Mouse (Mus musculus): ENCODE results near the gene Cpeb2. TPM values are rescaled to one million over a fixed set of nuclear protein-coding genes. Genes with fewer than 3 reads are reported as not detected.

Gene Cpeb2
- polyA plus RNA-seq, 1 experiment from 2014 or later: 1.8 TPM

DNA sequence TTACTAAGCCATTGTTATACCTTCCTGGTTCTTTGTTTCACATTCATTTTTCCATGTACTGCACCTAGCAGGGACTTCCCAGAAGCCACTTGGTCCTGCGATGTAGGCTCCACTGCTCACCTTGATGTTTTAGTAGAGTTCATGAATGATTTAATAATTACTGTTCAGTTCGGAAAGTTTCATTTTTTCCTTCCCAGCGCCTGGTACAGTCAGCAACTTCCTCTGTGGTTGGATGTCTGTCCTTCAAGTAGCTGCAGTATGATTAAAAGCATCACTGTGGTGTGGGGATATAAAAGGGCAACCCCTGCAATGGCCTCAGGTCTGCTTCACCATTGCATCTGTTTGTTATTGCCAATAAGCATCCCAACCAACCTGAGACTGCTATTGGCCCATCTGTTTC is 72.5 kb downstream of the Cpeb2 start:
- Histone ChIP-seq H3K36me3 (ENCODE audit: insufficient read depth) (no peaks in the 10 kb centered on the region), H3K4me2 (no peak overlapping the region), H3K9ac (no peak overlapping the region), H3K27me3 (ENCODE audit: insufficient read depth, low read length) (no peaks in the 10 kb centered on the region), H3K4me3 (ENCODE audit: low read depth, low read length) (no peak overlapping the region), H3K4me1 (ENCODE audit: insufficient read depth) (no peaks in the 10 kb centered on the region), H3K27ac (ENCODE audit: low read depth) (no peak overlapping the region), H3K9me3 (ENCODE audit: low read depth, low read length) (no peaks in the 10 kb centered on the region)
- 77% methylated on average over 3 of the region's 3 CpGs for WGBS
- DNase-seq (no peak), ATAC-seq (ENCODE audit: insufficient read depth) (no peak)
- TF ChIP-seq CTCF (IDR thresholded peaks at IDR 0.05; ENCODE audit: low read depth): no peak

DNA sequence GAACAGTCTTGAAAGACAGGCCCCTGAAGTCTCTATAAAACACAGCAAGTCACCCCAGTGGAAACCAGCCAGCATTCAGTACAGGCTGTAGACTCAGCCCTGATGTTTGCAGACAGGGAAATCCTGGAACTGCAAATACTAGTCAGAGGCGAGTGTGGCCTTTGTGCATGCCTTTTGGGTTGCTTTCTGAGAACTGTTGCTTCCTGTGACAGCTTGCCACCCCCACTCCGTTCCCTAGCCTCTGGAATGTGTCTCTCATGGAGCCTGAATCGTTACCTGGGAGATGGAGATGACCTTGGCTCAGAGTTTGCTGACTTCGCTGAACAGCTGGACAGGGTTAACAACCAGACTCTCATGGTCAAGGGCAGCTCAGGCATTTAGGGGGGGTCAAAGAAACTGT is 77.0 kb downstream of the Cpeb2 start:
- no peak for TF ChIP-seq CTCF (IDR thresholded peaks at IDR 0.05; ENCODE audit: low read depth)
- 26% methylated on average over 4 of the region's 4 CpGs for WGBS
- Histone ChIP-seq H3K9ac (no peak overlapping the region), H3K27me3 (ENCODE audit: insufficient read depth, low read length) (no peaks in the 10 kb centered on the region), H3K9me3 (ENCODE audit: low read depth, low read length) (no peaks in the 10 kb centered on the region), H3K36me3 (ENCODE audit: insufficient read depth) (no peaks in the 10 kb centered on the region), H3K4me3 (ENCODE audit: low read depth, low read length) (no peak overlapping the region), H3K27ac (ENCODE audit: low read depth) (no peak overlapping the region), H3K4me1 (ENCODE audit: insufficient read depth) (no peaks in the 10 kb centered on the region), H3K4me2 (no peak overlapping the region)
- no peak for DNase-seq
- ATAC-seq (ENCODE audit: insufficient read depth): no peak

DNA sequence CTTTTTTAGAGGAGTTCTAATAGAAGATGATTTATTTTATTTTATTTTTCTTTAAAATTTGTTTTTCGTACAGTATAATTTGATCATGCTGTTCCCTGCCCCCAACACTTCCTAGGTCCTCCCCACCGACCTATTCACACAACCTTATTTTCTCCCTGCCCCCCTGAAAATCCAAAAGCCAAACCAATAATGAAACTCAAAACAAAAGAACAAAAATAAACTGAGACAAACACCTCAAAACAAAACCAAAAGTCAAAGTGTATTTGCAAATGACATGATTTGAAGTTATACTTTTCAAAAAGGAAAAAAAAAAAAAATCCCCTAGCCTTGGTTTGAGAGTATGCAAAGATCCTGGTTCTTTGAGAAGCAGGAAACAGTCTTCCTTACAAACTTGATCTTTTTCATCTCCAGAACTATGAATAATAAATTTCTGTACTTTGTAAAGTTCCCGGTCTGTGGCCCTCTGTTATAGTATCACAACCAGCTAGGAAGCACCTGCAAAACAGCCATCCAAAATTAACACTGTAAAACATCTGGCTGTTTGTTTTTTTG is 91.4 kb downstream of the Cpeb2 start:
- no peak for TF ChIP-seq CTCF (IDR thresholded peaks at IDR 0.05; ENCODE audit: low read depth)
- no peak for DNase-seq
- H3K4me2 ChIP-seq: no peak overlapping the region
- H3K27me3 ChIP-seq (ENCODE audit: insufficient read depth, low read length): no peaks in the 10 kb centered on the region
- H3K4me1 ChIP-seq (ENCODE audit: insufficient read depth): no peaks in the 10 kb centered on the region
- H3K9me3 ChIP-seq (ENCODE audit: low read depth, low read length): no peaks in the 10 kb centered on the region
- H3K4me3 ChIP-seq (ENCODE audit: low read depth, low read length): no peak overlapping the region
- ATAC-seq (ENCODE audit: insufficient read depth): no peak
- H3K27ac ChIP-seq (ENCODE audit: low read depth): no peak overlapping the region
- no peak overlapping the region for H3K9ac ChIP-seq
- WGBS: 78% methylated on average over 3 of the region's 3 CpGs
- H3K36me3 ChIP-seq (ENCODE audit: insufficient read depth): no peaks in the 10 kb centered on the region

DNA sequence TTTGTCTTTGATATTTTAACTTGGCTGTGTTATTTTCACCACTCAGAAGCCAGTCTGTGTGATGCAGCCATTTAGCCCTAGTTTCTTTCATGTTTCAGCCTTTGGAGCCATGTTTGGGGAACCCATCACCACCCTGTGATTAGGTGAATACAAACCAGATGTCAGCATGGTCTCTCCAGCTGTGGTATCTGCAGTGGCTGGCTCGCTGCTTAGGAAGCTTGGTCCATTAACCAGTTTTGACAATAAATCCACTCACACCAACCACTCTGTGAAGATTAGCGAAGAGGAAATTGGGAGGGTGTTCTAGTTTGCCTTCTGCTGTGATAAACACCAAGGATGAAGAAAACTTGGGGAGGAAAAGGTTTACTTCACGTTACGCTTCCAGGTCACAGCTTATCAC is 92.6 kb downstream of the Cpeb2 start:
- WGBS: 33% methylated on average over 4 of the region's 4 CpGs
- TF ChIP-seq CTCF (IDR thresholded peaks at IDR 0.05; ENCODE audit: low read depth): no peak
- H3K27ac ChIP-seq (ENCODE audit: low read depth): no peak overlapping the region
- no peaks in the 10 kb centered on the region for H3K27me3 ChIP-seq (ENCODE audit: insufficient read depth, low read length)
- no peaks in the 10 kb centered on the region for H3K4me1 ChIP-seq (ENCODE audit: insufficient read depth)
- DNase-seq: peak; percentile 57
- no peak overlapping the region for H3K9ac ChIP-seq
- no peaks in the 10 kb centered on the region for H3K36me3 ChIP-seq (ENCODE audit: insufficient read depth)
- no peak overlapping the region for H3K4me2 ChIP-seq
- H3K9me3 ChIP-seq (ENCODE audit: low read depth, low read length): no peaks in the 10 kb centered on the region
- ATAC-seq (ENCODE audit: insufficient read depth): peak; percentile 46; the same call in 1 of the 2 replicates
- no peak overlapping the region for H3K4me3 ChIP-seq (ENCODE audit: low read depth, low read length)

GRCm38 (mm10) chr5:43328579-43328978 is 95.6 kb downstream of the Cpeb2 start:
- Histone ChIP-seq H3K27ac (ENCODE audit: low read depth) (no peak overlapping the region), H3K36me3 (ENCODE audit: insufficient read depth) (no peaks in the 10 kb centered on the region), H3K4me3 (ENCODE audit: low read depth, low read length) (no peak overlapping the region), H3K4me2 (peak overlapping the region; percentile 23), H3K9me3 (ENCODE audit: low read depth, low read length) (no peaks in the 10 kb centered on the region), H3K27me3 (ENCODE audit: insufficient read depth, low read length) (no peaks in the 10 kb centered on the region), H3K4me1 (ENCODE audit: insufficient read depth) (no peaks in the 10 kb centered on the region), H3K9ac (no peak overlapping the region)
- DNase-seq (peak; percentile 82), ATAC-seq (ENCODE audit: insufficient read depth) (peak; percentile 82)
- TF ChIP-seq CTCF (IDR thresholded peaks at IDR 0.05; ENCODE audit: low read depth): no peak
- WGBS: 12% methylated on average over 4 of the region's 4 CpGs

- WGBS: 73% methylated on average over 3 of the region's 3 CpGs
Observed at GRCm38 (mm10) chr5:43330260-43330659, 97.3 kb downstream of the Cpeb2 start.

GRCm38 (mm10) chr5:43334469-43334868 is 101.5 kb downstream of the Cpeb2 start:
- ATAC-seq (ENCODE audit: insufficient read depth) (no peak), DNase-seq (no peak)
- Histone ChIP-seq H3K27ac (ENCODE audit: low read depth) (no peak overlapping the region), H3K4me2 (no peak overlapping the region), H3K4me1 (ENCODE audit: insufficient read depth) (no peaks in the 10 kb centered on the region), H3K27me3 (ENCODE audit: insufficient read depth, low read length) (no peaks in the 10 kb centered on the region), H3K4me3 (ENCODE audit: low read depth, low read length) (no peak overlapping the region), H3K9ac (no peak overlapping the region), H3K9me3 (ENCODE audit: low read depth, low read length) (no peaks in the 10 kb centered on the region), H3K36me3 (ENCODE audit: insufficient read depth) (no peaks in the 10 kb centered on the region)
- TF ChIP-seq CTCF (IDR thresholded peaks at IDR 0.05; ENCODE audit: low read depth): no peak
- 70% methylated on average over 2 of the region's 2 CpGs for WGBS

More at GRCm38 (mm10) chr5:43330260-43330659, 97.3 kb downstream of the Cpeb2 start:
- H3K4me1 ChIP-seq (ENCODE audit: insufficient read depth): no peaks in the 10 kb centered on the region
- H3K4me3 ChIP-seq (ENCODE audit: low read depth, low read length): no peak overlapping the region
- H3K36me3 ChIP-seq (ENCODE audit: insufficient read depth): no peaks in the 10 kb centered on the region
- H3K9ac ChIP-seq: no peak overlapping the region
- H3K4me2 ChIP-seq: no peak overlapping the region
- no peak for DNase-seq
- H3K9me3 ChIP-seq (ENCODE audit: low read depth, low read length): no peaks in the 10 kb centered on the region
- no peaks in the 10 kb centered on the region for H3K27me3 ChIP-seq (ENCODE audit: insufficient read depth, low read length)
- no peak for TF ChIP-seq CTCF (IDR thresholded peaks at IDR 0.05; ENCODE audit: low read depth)
- ATAC-seq (ENCODE audit: insufficient read depth): no peak
- no peak overlapping the region for H3K27ac ChIP-seq (ENCODE audit: low read depth)

DNA sequence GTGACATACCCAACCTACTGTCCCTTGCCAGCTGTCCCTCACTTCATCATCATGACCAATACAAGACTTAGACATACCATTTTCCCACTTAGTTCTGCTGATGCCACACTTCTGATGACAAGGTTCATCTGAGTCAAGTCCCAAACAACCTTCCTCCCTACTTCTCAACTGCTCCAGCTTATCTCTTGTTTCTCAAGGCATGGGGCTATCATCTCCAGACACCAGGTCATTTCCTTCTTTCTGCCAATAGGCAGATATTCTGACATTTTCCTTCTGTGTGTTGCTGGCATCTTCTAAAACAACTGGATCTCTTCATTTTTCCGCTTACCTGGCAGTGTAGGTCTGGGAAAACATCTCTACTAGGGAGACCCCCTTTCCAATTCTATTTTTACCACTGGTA is 104.2 kb downstream of the Cpeb2 start:
- no peak overlapping the region for H3K27ac ChIP-seq (ENCODE audit: low read depth)
- no peak overlapping the region for H3K9ac ChIP-seq
- no peaks in the 10 kb centered on the region for H3K9me3 ChIP-seq (ENCODE audit: low read depth, low read length)
- H3K4me2 ChIP-seq: no peak overlapping the region
- H3K4me3 ChIP-seq (ENCODE audit: low read depth, low read length): no peak overlapping the region
- TF ChIP-seq CTCF (IDR thresholded peaks at IDR 0.05; ENCODE audit: low read depth): no peak
- 83% methylated on average over 1 of the region's 1 CpGs for WGBS
- H3K36me3 ChIP-seq (ENCODE audit: insufficient read depth): no peaks in the 10 kb centered on the region
- no peaks in the 10 kb centered on the region for H3K27me3 ChIP-seq (ENCODE audit: insufficient read depth, low read length)
- no peak for ATAC-seq (ENCODE audit: insufficient read depth)
- no peak for DNase-seq
- H3K4me1 ChIP-seq (ENCODE audit: insufficient read depth): no peaks in the 10 kb centered on the region
